Mouse (Mus musculus) hindbrain, embryonic 13.5 days (tissue): Measurements from ENCODE around the gene Ace3. TPM values are rescaled to one million over a fixed set of nuclear protein-coding genes. Genes with fewer than 3 reads are reported as not detected.
A peak's percentile ranks its signal among the peaks of the same experiment; 100 is the strongest.
"Not testable (repeated sequence)": the region's sequence is repeated elsewhere in the genome, so short reads cannot be mapped to it uniquely, and the experiment has no call there.

Source experiments
- ATAC-seq: fragments of 200-750 bp; cut with Nextera tagmentation; 2 replicates; pipeline ENCODE4 v1.8.0; 2017; ENCODE audit warnings: moderate TSS enrichment; ENCODE audit not compliant: low FRiP score
- H3K27ac ChIP-seq: fragments of 300-500 bp; sonication (generic); 2 replicates; pipeline ENCODE4 v1.5.1; 2015; ENCODE audit warnings: inconsistent platforms, mild to moderate bottlenecking, moderate library complexity
- H3K27me3 ChIP-seq: fragments of 300-500 bp; sonication (generic); 2 replicates; pipeline ENCODE4 v1.6.1; 2015; ENCODE audit warnings: mild to moderate bottlenecking, inconsistent platforms
- H3K36me3 ChIP-seq: fragments of 300-500 bp; sonication (generic); 2 replicates; pipeline ENCODE4 v1.6.1; 2015; ENCODE audit warnings: mild to moderate bottlenecking, inconsistent platforms
- H3K4me1 ChIP-seq: fragments of 300-500 bp; sonication (generic); replicated peaks from 2 replicates; pipeline ENCODE4 v1.6.1; 2015; ENCODE audit warnings: inconsistent platforms
- H3K4me2 ChIP-seq: fragments of 300-500 bp; sonication (generic); 2 replicates; pipeline ENCODE4 v1.6.1; 2015; ENCODE audit warnings: inconsistent platforms, mild to moderate bottlenecking, moderate library complexity
- H3K4me3 ChIP-seq: fragments of 300-500 bp; sonication (generic); 2 replicates; pipeline ENCODE4 v1.5.1; 2015; ENCODE audit warnings: mild to moderate bottlenecking, inconsistent platforms
- H3K9ac ChIP-seq: fragments of 300-500 bp; sonication (generic); 2 replicates; pipeline ENCODE4 v1.6.1; 2015; ENCODE audit warnings: mild to moderate bottlenecking, inconsistent platforms
- H3K9me3 ChIP-seq: fragments of 300-500 bp; sonication (generic); 2 replicates; pipeline ENCODE4 v1.6.1; 2016; ENCODE audit warnings: inconsistent platforms
- WGBS: fragments of 180-500 bp; shearing (Covaris S2); methylation state at CpG from one replicate; pipeline ENCODE4 v1.1.7; 2015; 5-methylcytosine and 5-hydroxymethylcytosine counted together
- polyA plus RNA-seq: library from polyadenylated mRNA; unstranded; fragments of >200 nt; fragmentation: Nextera tagmentation; extraction: Ambion mirVana; gene quantifications from 2 replicates; pipeline ENCODE4 v1.2.1, GENCODE M21; 2015

The Ace3 gene
- polyA plus RNA-seq, 1 experiment from 2014 or later: 0.08 TPM

DNA sequence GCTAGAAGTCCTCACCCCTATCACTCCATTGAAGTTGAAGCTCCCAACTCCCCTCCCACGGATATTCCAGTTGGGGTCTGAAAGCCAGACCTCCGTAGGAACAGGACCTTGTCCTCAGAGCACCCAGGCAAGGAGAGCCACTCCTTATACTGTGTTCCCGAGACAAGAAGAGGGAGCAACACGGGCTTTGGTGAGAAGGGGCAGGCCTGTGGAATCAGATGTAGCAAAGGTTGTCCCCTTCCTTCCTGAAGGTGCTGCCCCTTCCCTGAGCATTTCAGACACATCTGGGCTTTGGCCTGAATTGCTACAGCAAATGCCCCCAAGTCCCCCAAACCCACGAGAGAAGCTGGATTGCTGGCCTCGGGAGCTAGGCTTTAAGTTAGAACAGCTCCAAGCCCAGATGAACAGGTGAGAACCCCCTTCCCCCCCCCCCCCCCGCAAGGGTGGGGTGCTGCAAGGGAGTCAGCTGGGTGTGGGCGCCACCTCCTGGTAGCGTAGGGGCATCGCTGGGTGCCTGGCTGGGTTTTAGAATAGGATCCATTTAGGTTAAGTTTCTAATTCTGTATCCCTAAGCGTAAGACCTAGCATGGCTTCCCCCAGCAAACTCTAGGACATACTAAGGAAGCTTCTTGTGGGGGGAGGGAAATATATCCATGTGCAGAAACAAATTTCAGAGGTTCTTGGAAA is 32.1 kb downstream of the Ace3 start:
- no peak for ATAC-seq

GRCm38 (mm10) chr11:106027607-106028006 is 33.1 kb downstream of the Ace3 start:
- ATAC-seq: no peak
- H3K9ac ChIP-seq: no peak overlapping the region
- WGBS: 92% methylated on average over 5 of the region's 5 CpGs
- H3K4me3 ChIP-seq: no peak overlapping the region
- no peak overlapping the region for H3K27ac ChIP-seq
- H3K9me3 ChIP-seq: no peaks in the 10 kb centered on the region
- H3K27me3 ChIP-seq: 0 out of 2 replicates have a peak, but pooled peaks cover under 1% of the 10 kb centered on the region
- peaks cover 5% of the 10 kb centered on the region; the same call in 1 of the 2 replicates for H3K36me3 ChIP-seq
- no peaks in the 10 kb centered on the region for H3K4me1 ChIP-seq
- H3K4me2 ChIP-seq: no peak overlapping the region

More for the DNA sequence above, 32.1 kb downstream of the Ace3 start:
- 44% methylated on average over 11 of the region's 11 CpGs for WGBS
- no peaks in the 10 kb centered on the region for H3K9me3 ChIP-seq
- no peak overlapping the region for H3K9ac ChIP-seq
- H3K4me1 ChIP-seq: no peaks in the 10 kb centered on the region
- no peak overlapping the region for H3K4me3 ChIP-seq
- peaks cover 6% of the 10 kb centered on the region; the same call in 1 of the 2 replicates for H3K27me3 ChIP-seq
- H3K4me2 ChIP-seq: no peak overlapping the region
- peaks cover 5% of the 10 kb centered on the region; the same call in 1 of the 2 replicates for H3K36me3 ChIP-seq
- no peak overlapping the region for H3K27ac ChIP-seq

GRCm38 (mm10) chr11:106032074-106032473 is 37.6 kb downstream of the Ace3 start:
- H3K36me3 ChIP-seq, H3K27me3 ChIP-seq, ATAC-seq, H3K9me3 ChIP-seq: not testable (repeated sequence)
- H3K4me1 ChIP-seq: peaks cover 10% of the 10 kb centered on the region
- peak overlapping the region; percentile 84 for H3K27ac ChIP-seq
- 22% methylated on average over 14 of the region's 25 CpGs for WGBS
- H3K9ac ChIP-seq: peak overlapping the region; percentile 66
- peak overlapping the region; percentile 34 for H3K4me3 ChIP-seq
- H3K4me2 ChIP-seq: peak overlapping the region; percentile 40; the same call in 1 of the 2 replicates

DNA sequence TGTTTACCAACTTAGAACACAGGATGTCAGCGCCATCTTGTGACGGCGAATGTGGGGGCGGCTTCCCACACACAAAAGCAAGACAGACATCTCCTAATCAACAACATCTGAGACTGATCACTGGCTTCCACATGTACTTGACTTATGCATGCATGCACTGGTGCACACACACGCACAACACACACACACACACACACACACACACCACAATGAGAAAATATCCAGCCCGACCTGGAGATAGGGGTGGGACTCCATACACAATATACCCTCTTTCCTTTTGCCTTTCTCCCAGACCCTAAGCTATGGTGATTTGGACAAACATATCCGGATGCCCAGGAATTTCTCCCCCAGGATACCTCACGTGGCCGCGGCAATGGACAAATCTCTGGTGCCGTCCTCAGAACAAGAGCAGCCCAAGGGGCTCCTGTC is 39.0 kb downstream of the Ace3 start:
- H3K9me3 ChIP-seq: no peaks in the 10 kb centered on the region
- 0 out of 2 replicates have a peak, but pooled peaks have one; percentile 8 for ATAC-seq
- H3K27ac ChIP-seq: peak overlapping the region; percentile 85
- H3K4me1 ChIP-seq: peaks cover 21% of the 10 kb centered on the region
- no peaks in the 10 kb centered on the region for H3K36me3 ChIP-seq
- H3K9ac ChIP-seq: peak overlapping the region; percentile 60
- peak overlapping the region; percentile 44 for H3K4me2 ChIP-seq
- no peaks in the 10 kb centered on the region for H3K27me3 ChIP-seq
- no peak overlapping the region for H3K4me3 ChIP-seq
- WGBS: 39% methylated on average over 11 of the region's 11 CpGs

- no peak for ATAC-seq
- Histone ChIP-seq H3K36me3 (0 out of 2 replicates have a peak, but pooled peaks cover 3% of the 10 kb centered on the region), H3K4me3 (no peak overlapping the region), H3K4me1 (peaks cover 34% of the 10 kb centered on the region), H3K9ac (no peak overlapping the region), H3K27me3 (no peaks in the 10 kb centered on the region), H3K27ac (no peak overlapping the region), H3K4me2 (no peak overlapping the region), H3K9me3 (no peaks in the 10 kb centered on the region)
- WGBS: 93% methylated on average over 9 of the region's 9 CpGs
Observed at GRCm38 (mm10) chr11:106034986-106035385, 40.5 kb downstream of the Ace3 start.

GRCm38 (mm10) chr11:106036548-106037417 is 42.3 kb downstream of the Ace3 start, which contains the start of gene Dcaf7:
Gene Dcaf7, plus strand, starts transcription at chr11:106036872.
- peaks cover 41% of the 10 kb centered on the region for H3K4me1 ChIP-seq
- peak within 1 kb of the TSS; percentile 81 for H3K4me2 ChIP-seq
- H3K27ac ChIP-seq: peak within 1 kb of the TSS; percentile 94
- H3K27me3 ChIP-seq: no peaks in the 10 kb centered on the region
- peak; percentile 98 for ATAC-seq
- under 1% methylated on average over 64 of the region's 66 CpGs for WGBS
- peak within 1 kb of the TSS; percentile 95 for H3K9ac ChIP-seq
- H3K36me3 ChIP-seq: 0 out of 2 replicates have a peak, but pooled peaks cover 3% of the 10 kb centered on the region
- peak within 1 kb of the TSS; percentile 96 for H3K4me3 ChIP-seq
- H3K9me3 ChIP-seq: no peaks in the 10 kb centered on the region

DNA sequence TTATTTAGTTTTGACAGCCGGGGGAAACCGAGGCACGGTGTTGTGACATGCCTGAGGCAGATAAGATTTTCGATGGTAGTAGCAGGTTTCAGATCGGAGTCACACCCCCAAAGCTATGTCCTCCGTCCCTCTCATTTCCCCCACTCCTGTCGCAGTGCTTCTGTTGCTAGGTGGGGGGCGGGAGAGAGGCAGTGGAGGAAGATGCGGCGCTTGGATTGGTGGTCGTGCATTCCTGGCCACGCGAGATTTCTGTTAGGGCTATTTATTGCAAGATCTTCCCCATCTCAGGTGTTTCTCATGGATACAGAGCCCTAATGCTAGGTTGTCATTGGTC is 42.9 kb downstream of the Ace3 start:
- Histone ChIP-seq H3K9ac (peak overlapping the region; percentile 95), H3K4me3 (peak overlapping the region; percentile 96), H3K4me1 (peaks cover 41% of the 10 kb centered on the region), H3K36me3 (0 out of 2 replicates have a peak, but pooled peaks cover 3% of the 10 kb centered on the region), H3K9me3 (no peaks in the 10 kb centered on the region), H3K27me3 (no peaks in the 10 kb centered on the region), H3K27ac (peak overlapping the region; percentile 94), H3K4me2 (peak overlapping the region; percentile 81)
- peak; percentile 40 for ATAC-seq
- WGBS: 1% methylated on average over 13 of the region's 13 CpGs

GRCm38 (mm10) chr11:106044349-106044748 is 49.9 kb downstream of the Ace3 start:
- H3K9ac ChIP-seq: no peak overlapping the region
- peaks cover 12% of the 10 kb centered on the region for H3K4me1 ChIP-seq
- H3K9me3 ChIP-seq: no peaks in the 10 kb centered on the region
- H3K36me3 ChIP-seq: peaks cover 28% of the 10 kb centered on the region
- no peak overlapping the region for H3K4me2 ChIP-seq
- H3K4me3 ChIP-seq: no peak overlapping the region
- no peak for ATAC-seq
- no peak overlapping the region for H3K27ac ChIP-seq
- H3K27me3 ChIP-seq: no peaks in the 10 kb centered on the region

DNA sequence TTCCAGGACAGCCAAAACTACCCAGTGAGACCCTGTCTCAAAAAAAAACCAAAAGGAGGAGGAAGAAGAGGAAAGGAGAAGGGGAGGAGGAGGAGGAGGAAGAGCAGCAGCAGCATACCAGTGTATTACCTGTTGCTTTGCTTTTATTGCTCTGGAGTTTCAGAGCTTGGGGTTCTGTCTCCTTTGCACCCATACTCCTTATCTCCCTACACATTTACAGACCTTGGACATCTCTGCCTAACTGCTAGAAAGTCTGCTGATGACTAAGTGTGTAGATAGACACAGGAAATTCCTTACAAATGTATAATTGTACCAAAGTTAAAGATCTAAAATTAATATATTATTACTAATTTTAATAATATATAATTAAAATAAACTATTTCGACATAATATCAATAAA is 50.8 kb downstream of the Ace3 start:
- no peak overlapping the region for H3K4me2 ChIP-seq
- 96% methylated on average over 1 of the region's 1 CpGs for WGBS
- ATAC-seq: no peak
- no peaks in the 10 kb centered on the region for H3K27me3 ChIP-seq
- peaks cover 6% of the 10 kb centered on the region for H3K4me1 ChIP-seq
- H3K4me3 ChIP-seq: no peak overlapping the region
- peaks cover 35% of the 10 kb centered on the region for H3K36me3 ChIP-seq
- H3K9me3 ChIP-seq: no peaks in the 10 kb centered on the region
- H3K27ac ChIP-seq: no peak overlapping the region
- H3K9ac ChIP-seq: no peak overlapping the region

- Histone ChIP-seq H3K4me2 (no peak overlapping the region), H3K36me3 (peaks cover 38% of the 10 kb centered on the region), H3K9me3 (no peaks in the 10 kb centered on the region), H3K27me3 (no peaks in the 10 kb centered on the region), H3K27ac (no peak overlapping the region), H3K4me1 (peaks cover under 1% of the 10 kb centered on the region; the same call in 1 of the 2 replicates), H3K9ac (no peak overlapping the region), H3K4me3 (no peak overlapping the region)
- ATAC-seq: no peak
- 96% methylated on average over 3 of the region's 3 CpGs for WGBS
Observed at GRCm38 (mm10) chr11:106045780-106046179, 51.3 kb downstream of the Ace3 start.

DNA sequence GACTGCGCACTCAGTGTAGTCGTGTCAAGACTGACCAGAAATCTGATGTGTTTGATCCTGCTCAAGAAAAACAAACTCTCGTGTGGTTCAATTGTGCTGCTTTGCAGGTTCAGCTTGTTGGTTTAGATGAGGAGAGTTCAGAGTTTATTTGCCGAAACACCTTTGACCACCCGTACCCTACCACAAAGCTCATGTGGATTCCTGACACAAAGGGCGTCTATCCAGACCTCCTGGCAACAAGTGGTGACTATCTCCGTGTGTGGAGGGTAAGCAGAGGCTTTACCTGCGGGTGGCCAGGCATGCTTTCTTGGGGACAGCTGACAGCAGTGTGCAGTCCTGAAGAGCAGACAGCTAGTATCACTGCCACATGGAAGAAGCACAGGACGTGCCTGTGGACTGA is 52.1 kb downstream of the Ace3 start:
- H3K27me3 ChIP-seq: no peaks in the 10 kb centered on the region
- H3K36me3 ChIP-seq: peaks cover 46% of the 10 kb centered on the region
- no peak overlapping the region for H3K27ac ChIP-seq
- no peak overlapping the region for H3K4me3 ChIP-seq
- no peaks in the 10 kb centered on the region for H3K4me1 ChIP-seq
- WGBS: 88% methylated on average over 9 of the region's 9 CpGs
- H3K9me3 ChIP-seq: no peaks in the 10 kb centered on the region
- no peak for ATAC-seq
- no peak overlapping the region for H3K4me2 ChIP-seq
- H3K9ac ChIP-seq: no peak overlapping the region

DNA sequence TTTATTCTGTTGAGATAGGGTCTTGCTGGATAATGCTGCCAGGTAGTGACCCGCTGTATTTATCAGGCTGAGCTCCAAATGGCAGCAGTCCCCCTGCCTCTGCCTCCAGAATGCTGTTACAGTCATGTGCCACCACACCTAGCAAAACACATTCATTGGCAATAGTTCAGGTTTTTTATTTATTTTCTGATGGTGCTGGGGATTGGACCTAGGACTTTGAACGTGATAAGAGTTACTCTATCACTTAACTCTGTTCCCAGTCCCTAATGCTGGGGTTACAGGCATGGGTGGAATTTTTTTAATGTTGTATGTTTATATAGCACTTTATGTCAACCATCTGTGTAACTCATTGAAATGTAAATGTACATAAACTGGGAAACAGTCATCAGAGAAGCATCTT is 59.4 kb downstream of the Ace3 start:
- Histone ChIP-seq H3K4me2 (no peak overlapping the region), H3K9ac (no peak overlapping the region), H3K9me3 (no peaks in the 10 kb centered on the region), H3K4me1 (no peaks in the 10 kb centered on the region), H3K36me3 (peaks cover 97% of the 10 kb centered on the region), H3K4me3 (no peak overlapping the region), H3K27ac (no peak overlapping the region), H3K27me3 (no peaks in the 10 kb centered on the region)
- ATAC-seq: no peak
- 93% methylated on average over 2 of the region's 2 CpGs for WGBS
